8 mouse cellular contexts compared by ENCODE assay signal in the genomic region with DNA sequence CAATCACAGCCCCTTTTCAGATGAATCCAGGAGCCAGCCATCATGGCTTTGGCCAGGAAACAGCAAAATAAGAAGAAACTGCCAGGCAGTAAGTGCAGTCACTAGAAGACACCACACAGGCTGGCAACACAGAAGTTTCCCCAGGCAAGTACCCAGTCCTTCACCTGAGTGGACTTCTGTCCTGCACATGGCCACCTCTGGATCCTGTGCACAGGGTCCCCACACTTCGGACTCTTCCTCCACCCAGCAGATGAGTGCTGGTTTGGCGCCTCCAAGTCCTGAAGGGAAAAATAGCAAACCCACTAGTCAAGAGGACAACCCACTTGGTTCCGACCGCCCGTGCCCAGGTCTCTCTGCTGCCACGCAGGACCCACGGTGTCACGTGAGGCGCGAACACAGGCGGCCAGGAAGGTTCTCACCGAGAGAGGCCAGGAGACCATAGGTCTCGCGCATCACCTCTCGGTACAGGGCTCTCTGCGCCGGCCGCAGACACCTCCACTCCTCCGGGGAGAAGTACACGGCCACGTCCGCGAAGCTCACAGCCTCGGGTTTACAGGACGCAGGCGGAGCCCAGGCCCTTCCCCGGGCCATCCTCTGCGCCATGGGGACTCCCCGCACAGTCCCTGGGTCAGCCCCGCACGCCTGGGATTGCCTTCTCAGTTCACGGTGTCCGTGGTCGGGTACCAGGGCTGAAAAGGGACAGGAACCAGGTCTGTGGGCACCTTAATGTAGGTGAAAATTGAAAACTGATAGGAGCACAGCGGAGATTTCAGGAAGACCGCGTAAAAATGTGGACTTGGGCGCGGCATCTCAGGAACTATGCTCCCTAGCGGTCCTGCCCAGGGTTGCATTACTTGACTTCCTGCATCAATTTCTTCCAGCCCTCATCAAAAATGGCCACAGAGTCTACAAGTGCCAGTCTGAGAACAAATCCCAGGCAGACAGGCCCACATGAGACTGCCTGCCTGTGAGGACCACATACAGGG. TPM values are rescaled to one million over a fixed set of nuclear protein-coding genes. Genes with fewer than 3 reads are reported as not detected.
DNase-seq lines count a peak whose midpoint lies in the region; ATAC-seq and TF ChIP-seq lines count a peak whose summit lies in the region.
"Not testable (repeated sequence)": the region's sequence is repeated elsewhere in the genome, so short reads cannot be mapped to it uniquely, and the experiment has no call there.

TSS of gene Zfp764 (minus strand) at position 821 of the 986 bp plus-strand sequence.

- peaks cover 10% of the 10 kb centered on the region for H3K36me3 ChIP-seq in heart, embryonic 10.5 days
- H3K36me3 ChIP-seq in kidney, embryonic 15.5 days = not testable (repeated sequence)

- TF ChIP-seq POLR2A in bone marrow macrophage, adult 2 months (IDR thresholded peaks at IDR 0.05; ENCODE audit: borderline replicate concordance, low read depth, low read length) = not testable (repeated sequence)

- peak; percentile 59 for TF ChIP-seq CTCF in bone marrow macrophage, adult 2 months (IDR thresholded peaks at IDR 0.05; ENCODE audit: low read depth, low read length)

- peak within 1 kb of the TSS; percentile 74 for H3K4me3 ChIP-seq in bone marrow macrophage, adult 2 months (ENCODE audit: insufficient read depth, low read length)
- peak within 1 kb of the TSS; percentile 71 for H3K4me3 ChIP-seq in heart, embryonic 10.5 days
- peak within 1 kb of the TSS; percentile 56 for H3K4me3 ChIP-seq in kidney, embryonic 15.5 days (replicated peaks)

- peak; percentile 76 for ATAC-seq in erythroblast, adult 5-6 weeks (replicated peaks; ENCODE audit: low FRiP score, poor library complexity, severe bottlenecking)
- ATAC-seq in kidney, embryonic 15.5 days (replicated peaks; ENCODE audit: low FRiP score) = peak; percentile 86
- peak; percentile 94 for ATAC-seq in monocyte, adult 5-6 weeks (replicated peaks; ENCODE audit: insufficient number of reproducible peaks, low FRiP score, low TSS enrichment, poor library complexity, severe bottlenecking)

- H3K4me1 ChIP-seq in bone marrow macrophage, adult 2 months (ENCODE audit: control insufficient read depth, insufficient read depth, low read length); heart, embryonic 10.5 days: not testable (repeated sequence)
- H3K4me1 ChIP-seq in kidney, embryonic 15.5 days = peaks cover 12% of the 10 kb centered on the region

- not testable (repeated sequence) for H3K27me3 ChIP-seq in heart, embryonic 10.5 days (ENCODE audit: insufficient read depth, poor library complexity, severe bottlenecking); kidney, embryonic 15.5 days

- not testable (repeated sequence) for H3K9me3 ChIP-seq in heart, embryonic 10.5 days; kidney, embryonic 15.5 days (replicated peaks)

- H3K9ac ChIP-seq in kidney, embryonic 15.5 days = peak within 1 kb of the TSS; percentile 63

- DNase-seq in A20 (ENCODE audit: low read depth, low spot score) = peak; percentile 92
- peak; percentile 90 for DNase-seq in heart, embryonic 10.5 days (ENCODE audit: low spot score)
- DNase-seq in liver = peak; percentile 74
- peak; percentile 85 to 91 for DNase-seq in spleen, postnatal 4 days (ENCODE audit: low spot score in 2 of 2)

- H3K4me2 ChIP-seq in kidney, embryonic 15.5 days = peak within 1 kb of the TSS; percentile 91

- 5% methylated on average over 40 of the region's 40 CpGs for WGBS in heart, embryonic 10.5 days
- WGBS in kidney, embryonic 15.5 days = 5% methylated on average over 40 of the region's 40 CpGs

- H3K27ac ChIP-seq in bone marrow macrophage, adult 2 months (ENCODE audit: insufficient read depth, low read depth, low read length) = peak within 1 kb of the TSS; percentile 47; the same call in 1 of the 2 replicates
- peak within 1 kb of the TSS; percentile 89 for H3K27ac ChIP-seq in heart, embryonic 10.5 days
- peak within 1 kb of the TSS; percentile 73 for H3K27ac ChIP-seq in kidney, embryonic 15.5 days

RNA-seq across cellular contexts. Expression of gene Zfp764, which starts in this region (rescaled TPM):
- polyA plus RNA-seq in bone marrow macrophage, adult 2 months (2012; ENCODE audit: insufficient read depth, insufficient read length, missing spikeins) = 6.1 and 8.5 TPM in 2 replicates
- 0.19 and 3.6 TPM in 2 replicates for total RNA-seq in erythroblast, adult 5-6 weeks (2015; ENCODE audit: low replicate concordance)
- 2.5 TPM in 1 of 2 replicates, not detected in the other for total RNA-seq in erythroblast, adult 5-6 weeks (2017; ENCODE audit: low replicate concordance)
- 5.1 and 6.6 TPM in 2 replicates for polyA plus RNA-seq in heart, embryonic 10.5 days (2016; fragmentation: Nextera tagmentation; extraction: Ambion mirVana)
- polyA plus RNA-seq in kidney, embryonic 15.5 days (2015; fragmentation: Nextera tagmentation; extraction: Ambion mirVana) = 7.6 and 8.0 TPM in 2 replicates
- 7.7 to 12.5 TPM (median 10.0 TPM) in 3 replicates for total RNA-seq in monocyte, adult 5-6 weeks (2017)

Comparison
In these comparisons a context has a peak if more than half of its experiments do, and no peak if none do; other contexts are left out.
1. Peak in every context shown above with its lines: DNase-seq, ATAC-seq, H3K4me3 ChIP-seq and H3K27ac ChIP-seq.